Mouse (Mus musculus) ES-Bruce4 (cell line): Measurements from ENCODE around the gene Bank1.

Source experiments
- CTCF ChIP-seq: IDR thresholded peaks from one replicate; pipeline ENCODE4 v1.8.1; 2011; ENCODE audit warnings: low read depth, low read length
- POLR2A ChIP-seq: IDR thresholded peaks from one replicate; pipeline ENCODE4 v1.8.1; 2011; ENCODE audit warnings: low read length; ENCODE audit not compliant: insufficient read depth

DNA sequence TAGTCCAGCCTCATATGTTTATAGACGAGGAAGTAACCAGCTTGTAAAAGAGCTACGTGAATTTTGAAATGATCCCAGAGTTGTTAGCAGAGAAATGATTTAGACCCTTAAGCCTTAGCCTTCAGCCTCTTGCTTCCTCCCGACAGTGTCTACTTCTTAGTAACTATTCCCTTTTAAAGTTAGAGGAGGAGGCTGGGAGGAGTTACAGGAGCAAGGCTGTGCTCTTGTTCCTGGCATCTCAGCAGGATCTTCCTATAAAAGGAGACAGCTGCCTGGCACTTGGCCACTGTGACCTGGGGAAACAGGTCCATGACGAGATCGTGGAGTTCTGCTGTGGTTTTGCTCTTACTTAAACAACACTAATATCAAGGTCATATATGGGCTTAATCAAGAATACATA is 241.8 kb downstream of the Bank1 start:
- TF ChIP-seq CTCF (no peak), POLR2A (no peak)
